Mouse (Mus musculus) gastrocnemius, postnatal 14 days (tissue): ENCODE results near the gene Crebl2. TPM values are rescaled to one million over a fixed set of nuclear protein-coding genes. Genes with fewer than 3 reads are reported as not detected.

Experiments
- DNase-seq: peaks from one replicate; pipeline ENCODE4 v3.0.0; 2021; ENCODE audit warnings: mixed read lengths
- intact Hi-C: fragments of 180-260 bp; cut with DNase I; formaldehyde crosslinking; loops from one replicate; pipeline ENCODE4 v1.15.1; 2025; ENCODE audit warnings: low total_unique reads
- long read RNA-seq, 2 experiments: library from polyadenylated mRNA; stranded (forward); transcript quantifications; one replicate each; pipeline ENCODE4 v2.0.0; 2021
- total RNA-seq, 2 experiments: library from RNA; stranded (reverse); gene quantifications; 2 replicates each; pipeline ENCODE4 v1.2.3; 2021

Crebl2 gene
- total RNA-seq: 1 to 10 TPM; 3.5 to 5.0 TPM
- long read RNA-seq, experiment 1: 0 reads
- long read RNA-seq, experiment 2, partial matches to known transcripts: 0 of 2 reads
- long read RNA-seq, experiment 2, other reads (novel, unspliced or antisense): 2 of 2 reads

DNA sequence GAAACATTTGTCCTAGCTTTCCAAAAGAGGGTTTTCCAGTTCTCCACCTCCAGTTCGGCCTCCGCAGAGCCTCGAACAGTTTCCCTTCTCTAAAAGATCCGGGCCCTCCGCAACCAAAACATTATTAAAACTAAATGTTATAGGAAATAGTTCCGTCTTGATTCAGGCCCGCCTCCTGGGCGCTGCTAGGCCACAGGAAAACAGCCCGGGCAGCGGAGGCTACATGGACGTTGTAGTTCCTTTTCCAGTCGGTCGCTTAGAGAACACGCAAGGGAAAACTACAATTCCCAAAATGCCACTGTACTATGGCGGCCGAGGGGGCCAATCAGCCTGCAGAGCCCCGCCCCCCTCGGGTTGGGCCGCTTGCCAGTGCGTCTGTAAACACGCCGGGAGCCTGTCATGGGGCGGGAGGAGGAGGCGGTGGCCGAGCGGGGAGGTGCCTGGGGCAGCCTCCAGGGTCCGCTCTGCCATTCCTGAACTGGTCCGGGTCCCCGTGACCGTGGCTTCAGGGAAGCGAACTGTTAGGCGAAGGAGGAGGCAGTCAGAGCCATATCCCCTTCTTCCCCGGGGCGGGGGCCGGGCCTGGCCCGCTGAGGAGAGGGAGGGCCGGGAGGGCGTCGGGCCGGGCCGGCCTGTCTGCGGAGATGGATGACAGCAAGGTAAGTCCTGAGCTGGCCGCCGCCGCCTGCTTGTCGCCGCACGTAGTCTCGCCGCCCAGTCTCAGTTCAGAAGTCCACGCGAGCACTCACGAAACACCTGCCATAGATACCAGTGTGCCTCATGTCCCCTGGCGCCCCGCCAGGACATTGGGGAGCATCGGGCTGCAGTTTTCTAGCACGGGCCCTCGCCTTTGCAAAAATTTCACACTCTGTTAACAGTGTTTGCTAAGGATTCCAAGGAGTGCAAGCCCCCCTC, at the start of gene Crebl2:
Gene Crebl2, plus strand, starts transcription at position 369 of the 915 bp plus-strand sequence.
- DNase-seq: peak; percentile 100
- intact Hi-C loops: no loop called here

- no peak for DNase-seq
- intact Hi-C loops: no loop called here
These were observed 48.5 kb upstream of the Crebl2 start for GRCm38 (mm10) chr6:134781494-134781913.

DNA sequence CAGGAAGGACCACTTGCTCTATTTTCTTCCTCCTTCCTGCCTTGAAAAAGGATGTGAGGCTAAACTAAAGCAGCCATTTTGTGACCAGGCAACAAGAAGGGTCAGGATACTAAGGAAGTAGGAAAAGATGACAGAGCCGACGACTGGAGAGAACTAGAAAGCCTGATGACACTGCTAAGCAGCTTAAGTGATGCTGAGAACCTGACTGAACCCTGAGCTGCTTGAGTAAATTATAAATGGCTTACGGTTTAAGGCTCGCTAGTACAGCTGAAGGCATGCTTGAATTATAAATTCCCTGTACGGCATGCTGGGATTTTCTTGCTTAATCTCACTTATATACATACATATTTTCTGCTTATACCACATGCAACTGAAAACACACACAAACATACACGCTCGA, 47.1 kb upstream of the Crebl2 start:
- intact Hi-C loops: no loop called here

DNA sequence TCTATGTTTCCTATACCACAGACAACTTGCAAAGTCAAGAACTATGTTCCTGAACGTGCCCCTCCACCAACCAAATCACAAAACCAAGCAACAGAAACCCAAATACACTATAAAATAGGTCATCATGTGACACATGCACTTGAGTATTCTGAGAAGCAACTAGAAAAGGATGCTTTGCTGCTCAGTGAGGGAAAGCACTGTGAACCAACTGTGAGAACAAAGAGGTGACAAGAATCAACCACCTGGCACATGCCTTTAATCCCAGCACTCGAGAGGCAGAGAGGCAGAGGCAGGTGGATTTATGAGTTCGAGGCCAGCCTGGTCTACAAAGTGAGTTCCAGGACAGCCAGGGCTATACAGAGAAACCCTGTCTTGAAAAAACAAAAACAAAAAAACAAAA, 43.5 kb upstream of the Crebl2 start:
- no peak for DNase-seq
- intact Hi-C loops: no loop called here

More for the DNA sequence above, 47.1 kb upstream of the Crebl2 start:
- no peak for DNase-seq

DNA sequence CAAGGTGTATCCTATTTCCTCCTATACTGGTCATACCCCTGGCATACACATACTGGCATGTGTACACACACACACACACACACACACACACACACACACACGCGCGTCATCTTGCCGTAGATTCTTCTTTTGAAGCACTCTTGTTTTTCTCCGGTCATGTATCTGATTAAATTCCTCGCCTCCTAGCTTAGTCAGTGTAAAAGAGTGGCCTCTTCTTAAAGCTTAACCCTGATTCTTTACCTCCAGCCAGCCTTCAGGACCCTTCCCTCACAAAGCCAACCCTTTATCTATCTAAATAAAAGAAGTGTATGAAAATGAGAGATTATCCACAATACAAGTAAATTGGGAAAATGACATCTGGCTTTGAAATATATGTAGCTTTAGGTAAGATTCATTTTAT, 40.9 kb upstream of the Crebl2 start:
- no peak for DNase-seq
- intact Hi-C loops: no loop called here

- DNase-seq: peak; percentile 32
These were observed 38.5 kb upstream of the Crebl2 start for GRCm38 (mm10) chr6:134791251-134792118.

GRCm38 (mm10) chr6:134792141-134793045, 37.6 kb upstream of the Crebl2 start, which contains the start of gene Dusp16:
Gene Dusp16 (minus strand): TSS chr6:134792625.
- DNase-seq: peak; percentile 85
- intact Hi-C loops: no loop called here

More at GRCm38 (mm10) chr6:134791251-134792118, 38.5 kb upstream of the Crebl2 start:
- intact Hi-C loops: no loop called here

- intact Hi-C loops: no loop called here
These were observed 36.7 kb upstream of the Crebl2 start for GRCm38 (mm10) chr6:134793046-134793806.

GRCm38 (mm10) chr6:134793911-134794520, 35.9 kb upstream of the Crebl2 start:
- intact Hi-C loops: no loop called here
- peak; percentile 79 for DNase-seq

More at GRCm38 (mm10) chr6:134793046-134793806, 36.7 kb upstream of the Crebl2 start:
- no peak for DNase-seq

- intact Hi-C loops: loop anchor here (5.0 kb wide), 1 partner anchor 134 kb away; no protein-coding TSS in a partner anchor
- DNase-seq: no peak
These were observed 33.7 kb upstream of the Crebl2 start for GRCm38 (mm10) chr6:134796297-134796696.

DNA sequence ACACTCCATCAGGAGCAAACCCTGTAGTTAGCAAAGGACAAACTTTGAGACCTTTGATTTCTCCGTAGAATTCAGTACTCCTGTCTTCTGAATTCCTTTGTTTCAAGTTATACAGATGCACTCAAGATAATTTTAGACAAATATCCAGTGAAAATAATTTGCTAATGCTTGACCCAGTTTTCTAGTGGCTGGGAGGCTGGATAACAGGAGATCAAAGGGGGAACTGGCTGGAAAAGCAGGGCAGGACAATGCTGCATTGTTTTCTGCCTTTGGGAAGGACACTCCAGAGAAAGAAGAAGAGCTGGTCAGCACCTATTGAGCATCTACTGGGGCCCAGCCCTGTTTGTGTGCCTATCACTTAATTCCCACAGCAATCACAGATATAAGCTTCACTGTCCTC, 28.5 kb upstream of the Crebl2 start:
- intact Hi-C loops: no loop called here
- no peak for DNase-seq

- no peak for DNase-seq
- intact Hi-C loops: no loop called here
These were observed 27.3 kb upstream of the Crebl2 start for GRCm38 (mm10) chr6:134802641-134803043.

GRCm38 (mm10) chr6:134804736-134805277, 25.1 kb upstream of the Crebl2 start:
- intact Hi-C loops: no loop called here
- no peak for DNase-seq

DNA sequence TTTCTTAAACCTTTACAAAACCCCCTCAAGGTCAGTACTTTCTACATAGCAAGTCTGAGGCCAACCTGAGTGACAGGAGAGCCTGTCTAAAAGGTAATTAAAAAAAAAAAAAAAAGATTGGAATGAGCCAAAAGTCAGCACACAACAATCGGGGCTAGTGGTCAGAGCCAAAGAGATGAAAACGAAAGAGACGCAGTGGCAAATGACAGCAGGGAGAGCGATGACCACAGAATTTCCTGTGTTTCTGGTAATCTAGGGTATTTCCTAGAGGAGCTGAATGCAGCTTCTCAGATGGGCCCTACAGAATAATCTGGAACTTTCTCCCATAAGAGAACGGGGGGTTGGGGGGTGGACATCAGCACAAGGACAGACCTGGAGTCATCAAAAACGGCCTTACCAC, 23.8 kb upstream of the Crebl2 start:
- no peak for DNase-seq
- intact Hi-C loops: no loop called here

GRCm38 (mm10) chr6:134807091-134807490, 22.9 kb upstream of the Crebl2 start:
- no peak for DNase-seq
- intact Hi-C loops: no loop called here

DNA sequence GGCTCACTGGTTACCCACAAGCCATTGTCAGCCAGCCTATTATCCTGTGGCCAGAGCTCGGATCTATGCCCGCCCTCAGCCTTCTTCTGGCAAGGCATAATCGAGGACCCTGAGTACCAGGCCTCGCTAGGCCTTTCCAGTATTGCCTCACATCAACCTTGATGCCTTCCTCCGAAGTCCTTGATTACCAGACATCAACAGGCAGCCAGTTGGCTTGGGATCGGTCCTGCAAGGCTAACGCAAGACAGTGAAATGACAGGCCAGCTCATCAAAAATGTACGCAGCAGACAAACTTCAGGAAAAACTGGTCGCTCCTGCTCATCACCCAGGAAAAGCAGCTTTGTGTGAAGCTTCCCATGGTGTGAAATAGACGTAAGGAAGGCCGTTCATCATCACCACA, 22.2 kb upstream of the Crebl2 start:
- DNase-seq: no peak
- intact Hi-C loops: no loop called here

- DNase-seq: no peak
- intact Hi-C loops: no loop called here
These were observed 16.9 kb upstream of the Crebl2 start for GRCm38 (mm10) chr6:134813066-134813465.
